Mouse (Mus musculus): ENCODE measurements around the gene Cmtm5. TPM values are rescaled to one million over a fixed set of nuclear protein-coding genes. Genes with fewer than 3 reads are reported as not detected.
"Not testable (repeated sequence)": the region's sequence is repeated elsewhere in the genome, so short reads cannot be mapped to it uniquely, and the experiment has no call there.

Cmtm5 gene
- total RNA-seq, 2 experiments from 2014 or later: 0.49 to 0.60 TPM

- no peak for DNase-seq
- intact Hi-C loops (cut with DNase I): no loop called here
These were observed 19.4 kb downstream of the Cmtm5 start for GRCm38 (mm10) chr14:54955481-54955880.

DNA sequence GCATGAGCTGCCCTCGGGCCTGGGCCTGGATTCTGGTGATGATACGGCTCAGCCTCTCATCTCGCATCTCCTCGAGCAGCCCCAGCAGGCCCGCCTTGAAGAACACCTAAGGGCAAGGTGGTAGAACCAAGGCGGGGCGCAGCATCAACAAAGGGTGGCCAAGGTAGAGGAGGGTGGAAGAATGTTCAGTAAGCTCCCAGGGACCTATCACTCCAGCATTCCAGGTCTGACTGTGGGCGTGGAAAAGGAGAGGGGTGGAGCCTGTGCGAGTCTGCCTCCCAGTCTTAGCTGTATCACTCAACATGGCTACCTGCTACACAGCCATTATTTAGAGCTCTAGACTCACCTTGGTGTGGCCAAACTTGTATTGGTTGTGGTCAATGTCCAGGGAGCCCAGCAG, 20.5 kb downstream of the Cmtm5 start:
- intact Hi-C loops (cut with DNase I): no loop called here
- DNase-seq: no peak

GRCm38 (mm10) chr14:54958503-54958902, 22.4 kb downstream of the Cmtm5 start:
- DNase-seq: no peak
- intact Hi-C loops (cut with DNase I): no loop called here

- intact Hi-C loops (cut with DNase I): no loop called here
- no peak for DNase-seq
These were observed 23.1 kb downstream of the Cmtm5 start for GRCm38 (mm10) chr14:54959197-54959596.

- intact Hi-C loops (cut with DNase I): not testable (repeated sequence)
- DNase-seq: peak in 1 of 2 experiments; percentile 40
These were observed 24.0 kb downstream of the Cmtm5 start for GRCm38 (mm10) chr14:54959853-54960613.

- intact Hi-C loops (cut with DNase I): no loop called here
- DNase-seq: peak in 1 of 2 experiments; percentile 38
These were observed 24.7 kb downstream of the Cmtm5 start for GRCm38 (mm10) chr14:54960769-54961168.

DNA sequence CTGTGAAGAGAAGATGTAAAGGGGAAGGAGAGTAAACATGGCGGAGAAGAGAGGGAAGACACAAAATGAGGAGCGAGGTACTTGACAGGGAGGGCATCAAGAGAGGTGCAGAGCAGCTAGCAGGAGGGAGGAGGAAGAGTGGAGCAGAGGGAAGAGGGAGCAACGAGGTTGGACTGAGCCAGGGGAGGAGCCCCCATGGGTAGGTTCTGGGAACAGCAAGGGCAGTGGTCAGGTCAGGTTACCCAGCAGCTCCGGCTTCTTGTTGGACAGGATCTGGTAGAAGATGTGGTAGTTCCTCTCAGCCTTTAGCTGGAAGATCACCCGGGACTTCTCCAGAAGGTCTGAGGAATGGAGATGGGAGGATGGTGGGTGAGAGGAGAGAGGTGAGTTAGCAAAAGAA, 25.4 kb downstream of the Cmtm5 start:
- DNase-seq: no peak
- intact Hi-C loops (cut with DNase I): no loop called here

GRCm38 (mm10) chr14:54962714-54963113, 26.7 kb downstream of the Cmtm5 start:
- intact Hi-C loops (cut with DNase I): no loop called here
- no peak for DNase-seq

GRCm38 (mm10) chr14:54963727-54964126, 27.7 kb downstream of the Cmtm5 start:
- intact Hi-C loops (cut with DNase I): no loop called here
- no peak for DNase-seq

GRCm38 (mm10) chr14:54965044-54965443, 29.0 kb downstream of the Cmtm5 start:
- no peak for DNase-seq
- intact Hi-C loops (cut with DNase I): no loop called here

DNA sequence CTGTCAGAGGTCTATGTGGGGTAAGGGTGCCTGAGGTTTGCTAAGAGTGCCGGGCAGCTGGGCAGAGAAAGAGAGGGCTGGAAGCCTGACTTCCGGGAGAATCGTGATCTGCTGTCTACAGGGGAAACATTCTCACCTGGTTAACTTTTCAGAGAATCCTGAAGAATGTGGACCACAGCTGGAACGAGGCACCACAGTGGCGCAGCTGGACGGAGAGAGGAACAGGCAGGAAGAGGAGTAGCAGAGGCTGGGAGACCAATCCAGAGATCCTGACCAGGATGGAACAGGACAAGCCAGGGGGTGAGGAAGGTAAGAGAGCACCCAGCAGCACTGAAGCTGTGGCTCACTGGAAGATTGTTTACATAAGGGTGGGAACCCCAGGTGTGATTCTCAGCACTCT, 29.6 kb downstream of the Cmtm5 start:
- no peak for DNase-seq
- intact Hi-C loops (cut with DNase I): no loop called here

- DNase-seq: peak in 1 of 2 experiments; percentile 47
- intact Hi-C loops (cut with DNase I): no loop called here
These were observed 30.4 kb downstream of the Cmtm5 start, which contains the start of gene Myh6 for GRCm38 (mm10) chr14:54966320-54966977. TSS of gene Myh6 (minus strand) at chr14:54966927.

GRCm38 (mm10) chr14:54967874-54968273, 31.8 kb downstream of the Cmtm5 start:
- DNase-seq: no peak

GRCm38 (mm10) chr14:54968344-54968743, 32.3 kb downstream of the Cmtm5 start:
- intact Hi-C loops (cut with DNase I): no loop called here
- peak; percentile 65 to 78 for DNase-seq

More at GRCm38 (mm10) chr14:54967874-54968273, 31.8 kb downstream of the Cmtm5 start:
- intact Hi-C loops (cut with DNase I): no loop called here

- intact Hi-C loops (cut with DNase I); DNase-seq: not testable (repeated sequence)
These were observed 36.7 kb downstream of the Cmtm5 start for GRCm38 (mm10) chr14:54972786-54973185.

DNA sequence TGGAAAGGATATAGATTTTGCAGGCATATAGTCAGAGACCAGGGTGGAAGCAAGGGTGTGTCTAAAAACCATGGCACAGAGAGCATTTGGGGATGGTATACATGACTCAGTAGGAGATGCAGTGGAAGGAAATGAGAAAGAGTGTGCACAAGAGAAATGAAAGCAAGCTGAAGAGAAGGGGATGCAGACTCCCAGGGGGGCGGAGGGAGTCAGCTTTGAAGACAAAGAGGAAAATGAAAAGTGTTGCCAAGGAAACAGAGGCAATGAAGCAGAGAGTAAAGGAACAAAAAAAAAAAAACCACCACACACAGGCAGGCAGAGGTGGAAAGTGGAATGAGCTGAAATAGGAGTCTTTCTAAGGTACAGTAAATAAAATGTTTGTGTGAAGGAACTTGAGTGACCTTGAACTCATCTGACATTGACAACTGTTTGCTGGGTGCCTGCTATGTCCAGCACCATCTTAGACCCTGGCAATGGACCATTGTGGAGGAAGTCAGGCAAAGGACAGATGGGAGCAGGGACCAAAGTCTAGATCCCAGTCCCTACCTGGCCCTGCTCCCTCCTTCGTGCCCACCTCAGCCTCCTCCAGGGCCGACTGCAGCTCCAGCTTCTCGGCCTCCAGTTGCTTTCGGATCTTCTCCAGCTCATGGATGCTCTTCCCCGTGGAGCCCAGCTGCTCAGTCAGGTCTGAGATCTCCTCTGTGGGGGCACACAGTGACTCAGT, 38.2 kb downstream of the Cmtm5 start:
- no peak for DNase-seq
- intact Hi-C loops (cut with DNase I): loop anchor here (2.0 kb wide), 1 partner anchor 25 kb away; no protein-coding TSS in a partner anchor

- intact Hi-C loops (cut with DNase I): no loop called here
- no peak for DNase-seq
These were observed 40.6 kb downstream of the Cmtm5 start, which contains the start of gene Gm17428 for GRCm38 (mm10) chr14:54976633-54977032. TSS of gene Gm17428 (plus strand) at chr14:54976933.

DNA sequence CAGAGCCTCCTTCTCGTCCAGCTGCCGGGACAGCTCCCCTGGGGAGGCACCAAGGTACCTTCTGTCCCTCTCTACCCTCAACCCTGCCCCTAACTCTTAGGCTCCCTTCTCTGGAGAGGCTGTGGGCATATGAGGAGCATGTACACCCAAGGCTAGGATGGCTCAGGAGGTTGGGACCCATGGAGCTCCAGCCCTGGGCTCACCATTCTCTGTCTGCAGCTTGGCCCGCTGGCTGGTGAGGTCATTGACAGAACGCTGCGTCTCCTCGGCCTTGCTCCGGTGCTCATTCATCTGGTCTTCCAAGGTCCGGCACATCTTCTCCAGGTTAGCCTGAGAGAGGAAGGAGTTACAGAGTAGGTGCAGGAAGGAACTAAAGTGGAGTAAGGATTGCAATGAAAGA, 42.6 kb downstream of the Cmtm5 start:
- intact Hi-C loops (cut with DNase I): no loop called here
- DNase-seq: no peak

DNA sequence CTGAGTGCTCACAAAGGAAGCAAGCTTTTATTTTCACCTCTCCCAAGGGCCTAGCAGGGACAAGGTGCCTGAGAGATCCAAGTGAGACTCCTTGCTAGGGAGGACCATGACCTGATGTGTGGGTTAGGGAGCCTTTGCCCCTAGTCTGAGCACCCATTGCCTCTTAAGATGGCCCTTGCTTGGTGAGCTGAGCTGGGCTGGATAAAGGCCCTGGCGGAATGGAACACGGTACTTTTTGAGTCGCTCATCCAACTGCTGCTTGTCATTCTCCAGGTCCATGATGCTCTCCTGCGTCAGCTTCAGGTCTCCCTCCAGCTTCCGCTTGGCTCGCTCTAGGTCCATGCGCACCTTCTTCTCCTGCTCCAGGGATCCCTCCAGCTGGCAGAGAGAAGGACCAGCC, 45.9 kb downstream of the Cmtm5 start:
- intact Hi-C loops (cut with DNase I): no loop called here
- no peak for DNase-seq

- intact Hi-C loops (cut with DNase I): not testable (repeated sequence)
These were observed 52.4 kb downstream of the Cmtm5 start for GRCm38 (mm10) chr14:54988350-54988874.

More at GRCm38 (mm10) chr14:54988350-54988874, 52.4 kb downstream of the Cmtm5 start:
- not testable (repeated sequence) for DNase-seq
